Mouse (Mus musculus): ENCODE measurements around the gene Treml1.
"Not testable (repeated sequence)": the region's sequence is repeated elsewhere in the genome, so short reads cannot be mapped to it uniquely, and the experiment has no call there.

Treml1 gene

DNA sequence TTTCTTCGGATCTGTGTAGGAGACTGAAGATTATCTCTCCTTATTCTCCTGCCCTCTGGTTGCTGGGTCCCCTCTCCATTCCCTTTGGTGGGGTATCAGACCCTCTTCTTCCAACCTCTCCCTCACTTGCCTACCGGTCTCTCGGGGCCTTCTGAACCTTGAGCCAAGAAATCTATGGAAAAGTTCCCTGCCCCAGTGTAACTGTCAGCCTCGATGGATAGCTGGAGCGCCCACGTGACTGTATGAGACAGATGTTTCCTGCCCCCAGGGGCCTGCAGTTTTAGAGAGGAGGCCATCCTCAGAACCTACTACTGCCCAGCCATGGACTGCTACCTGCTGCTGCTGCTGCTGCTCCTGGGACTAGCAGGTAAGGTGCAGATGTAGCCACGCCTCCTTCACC, at the start of gene Treml1:
Gene Treml1, plus strand, starts transcription at position 301 of the 400 bp plus-strand sequence.
- DNase-seq (ENCODE audit: low read depth in 1 of 2, low spot score in 2 of 2), result no peak

DNA sequence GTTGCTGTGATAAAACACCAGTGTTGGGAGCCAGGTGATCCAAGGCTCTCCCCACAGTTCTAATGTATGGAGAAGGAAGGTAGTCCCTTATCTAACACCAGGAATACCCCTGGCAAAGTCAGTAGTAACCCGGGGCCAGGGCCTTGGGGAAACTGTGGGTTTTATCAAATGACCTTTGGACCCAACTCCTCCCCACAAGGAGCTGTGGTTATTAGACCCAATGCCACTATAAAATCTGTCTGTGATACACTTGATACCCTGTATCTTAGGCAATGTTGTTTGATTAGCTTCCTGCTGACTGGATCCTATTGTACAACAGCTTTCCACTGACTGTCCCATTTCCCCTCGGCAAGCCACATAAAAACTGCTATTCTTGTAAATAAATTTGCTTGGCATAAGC, 47.6 kb upstream of the Treml1 start:
- DNase-seq (ENCODE audit: low read depth in 1 of 2, low spot score in 2 of 2), result no peak

DNA sequence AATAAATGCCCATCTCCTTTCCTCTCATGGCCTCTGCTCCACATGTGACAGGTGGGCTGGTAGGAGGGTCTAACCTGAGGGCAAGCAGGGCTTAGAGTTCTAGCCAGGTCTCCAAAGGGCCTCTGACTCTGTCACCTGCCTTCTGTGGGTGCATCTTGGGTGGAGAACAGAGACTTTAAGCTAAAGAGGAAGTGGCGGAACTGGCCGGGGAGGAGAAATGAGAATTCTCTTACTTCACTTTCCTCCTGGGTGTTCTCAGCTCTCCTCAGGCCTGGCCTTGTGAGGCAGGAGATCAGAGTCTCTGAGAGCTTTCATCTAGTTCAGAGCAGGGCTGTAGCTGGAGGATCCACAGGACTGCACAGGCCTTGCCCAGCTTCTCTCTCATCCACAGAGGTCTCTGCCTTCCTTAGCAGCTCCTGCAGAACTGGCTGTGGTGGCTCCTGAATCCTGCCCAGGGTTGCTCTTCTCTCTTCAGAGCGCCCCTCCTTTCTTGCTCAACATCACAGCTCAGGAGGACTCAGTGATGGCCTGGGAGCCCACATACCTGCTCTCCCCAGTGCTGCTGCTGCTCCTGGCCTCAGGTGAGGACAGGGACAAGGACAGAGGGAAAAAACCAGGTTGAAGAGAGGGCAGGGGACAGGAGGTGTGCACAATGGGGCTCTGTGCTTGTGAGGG, 43.7 kb upstream of the Treml1 start, which contains the start of gene B430306N03Rik:
Gene B430306N03Rik, plus strand, starts transcription at position 237 of the 675 bp plus-strand sequence.
- peak; percentile 42 to 48 for DNase-seq (ENCODE audit: low read depth in 1 of 2, low spot score in 2 of 2)

DNA sequence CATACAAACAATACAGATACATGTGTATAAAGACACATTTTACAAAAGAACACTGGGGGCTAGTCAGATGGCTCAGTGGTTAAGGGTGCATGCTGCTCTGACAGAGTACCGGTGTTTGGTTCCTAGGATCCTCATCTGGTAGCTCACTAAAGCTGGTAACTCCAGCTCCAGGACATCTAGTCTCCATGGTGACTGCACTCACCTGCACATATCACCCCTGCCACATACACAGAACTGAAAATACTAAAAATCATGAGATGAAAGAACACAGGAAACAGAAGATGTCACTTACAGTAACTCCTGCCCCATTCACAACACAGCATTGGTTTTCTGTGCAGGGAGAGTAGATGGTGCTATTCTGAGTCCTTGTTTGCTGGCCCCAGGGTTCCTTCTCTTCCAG, 41.0 kb upstream of the Treml1 start:
- no peak for DNase-seq (ENCODE audit: low read depth in 1 of 2, low spot score in 2 of 2)

DNA sequence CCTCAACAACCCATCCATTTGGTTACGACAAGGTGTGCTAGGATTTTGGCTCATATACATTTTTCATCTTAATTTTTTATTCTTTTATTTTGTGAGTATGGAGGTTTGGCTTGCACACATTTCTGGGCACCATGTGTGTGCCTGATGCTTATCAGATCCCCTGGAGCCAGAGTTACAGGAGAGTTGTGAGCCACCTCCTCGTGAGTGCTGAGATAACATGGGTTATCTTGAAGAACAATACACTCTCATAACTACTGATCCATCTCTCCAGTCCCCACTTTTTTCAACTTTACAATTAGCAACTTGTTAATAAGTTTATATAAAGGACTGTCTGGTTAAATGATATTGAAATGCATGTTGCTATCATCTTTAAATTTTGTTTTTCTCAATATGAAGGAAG, 38.4 kb upstream of the Treml1 start:
- DNase-seq (ENCODE audit: low read depth in 1 of 2, low spot score in 2 of 2), result no peak

DNA sequence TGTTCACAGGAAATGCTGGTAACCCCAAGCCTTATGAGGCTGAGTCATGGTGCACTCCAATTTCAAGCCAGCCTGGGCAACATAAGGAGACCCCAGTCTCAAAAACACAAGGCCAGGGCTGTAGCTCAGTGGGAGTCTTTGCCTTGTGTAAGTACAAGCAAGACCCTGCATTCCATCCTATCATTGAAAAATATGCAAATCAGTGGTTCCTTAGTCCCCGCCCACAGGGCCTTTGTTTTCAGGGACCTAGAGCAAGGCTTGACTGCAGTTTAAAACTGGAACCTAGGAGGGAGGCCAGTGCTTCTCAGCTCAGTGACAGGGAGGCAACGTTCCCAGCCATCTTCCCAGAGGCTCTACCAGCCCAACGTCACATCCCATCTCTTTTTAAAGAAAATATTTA, 36.5 kb upstream of the Treml1 start:
- no peak for DNase-seq (ENCODE audit: low read depth in 1 of 2, low spot score in 2 of 2)

DNA sequence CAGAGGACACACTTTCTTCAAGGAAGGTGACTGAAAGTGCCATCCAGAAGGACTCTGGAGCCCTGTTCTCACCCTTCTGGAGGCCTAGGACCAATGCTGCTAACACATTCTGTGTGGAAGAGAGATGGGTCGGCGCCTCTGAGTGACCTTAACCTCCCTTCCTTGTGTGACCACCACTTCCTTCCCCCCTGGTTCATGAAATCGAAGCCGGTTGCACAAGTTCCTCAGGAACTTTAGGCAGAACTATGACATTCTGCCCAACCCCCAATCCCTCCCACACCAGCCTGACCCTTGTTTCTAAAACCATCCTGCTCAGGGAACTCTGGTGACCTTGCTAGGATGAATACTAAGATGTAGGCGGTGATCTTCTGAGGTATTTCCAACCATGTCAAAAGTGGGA, 35.5 kb upstream of the Treml1 start:
- peak in 1 of 2 experiments; percentile 58 for DNase-seq (ENCODE audit: low read depth in 1 of 2, low spot score in 2 of 2)

DNA sequence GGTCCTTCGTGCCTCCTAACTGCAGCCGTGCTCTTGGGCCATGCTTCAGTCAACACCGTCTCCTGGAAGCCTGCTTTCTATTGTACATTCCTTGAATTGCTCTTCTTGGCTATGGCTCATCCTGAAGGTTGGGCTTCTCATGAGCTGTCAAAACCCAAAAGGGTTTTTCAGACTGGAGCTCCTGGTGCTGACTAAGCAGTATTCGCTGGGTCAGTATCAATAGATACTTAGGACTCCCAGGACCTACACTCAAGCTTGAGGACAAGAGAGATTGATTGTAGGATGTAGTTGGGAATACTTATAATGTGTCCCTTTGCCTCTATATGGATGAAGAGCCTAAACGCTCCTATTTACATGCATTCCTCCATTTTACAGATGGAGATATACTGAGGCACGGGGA, 34.6 kb upstream of the Treml1 start:
- no peak for DNase-seq (ENCODE audit: low read depth in 1 of 2, low spot score in 2 of 2)

DNA sequence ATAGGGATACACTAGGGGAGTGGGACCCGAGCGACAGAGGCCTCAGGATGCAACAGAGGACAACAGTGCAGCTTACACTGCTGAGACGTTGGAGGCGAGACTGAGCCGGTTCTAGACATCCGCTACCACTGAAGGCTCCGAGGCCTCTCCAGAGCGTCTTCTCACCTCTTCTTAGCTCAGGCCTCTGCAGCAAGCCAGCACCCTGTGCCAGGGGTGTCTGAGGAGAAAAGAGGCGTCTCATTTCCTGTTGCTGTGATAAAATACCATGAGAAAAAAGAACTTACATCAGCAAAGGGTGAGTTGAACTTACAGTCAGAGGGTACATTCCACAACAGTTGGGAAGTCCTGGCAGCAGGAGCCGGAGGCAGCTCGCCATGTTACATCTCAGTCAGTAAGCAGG, 34.1 kb upstream of the Treml1 start:
- no peak for DNase-seq (ENCODE audit: low read depth in 1 of 2, low spot score in 2 of 2)

DNA sequence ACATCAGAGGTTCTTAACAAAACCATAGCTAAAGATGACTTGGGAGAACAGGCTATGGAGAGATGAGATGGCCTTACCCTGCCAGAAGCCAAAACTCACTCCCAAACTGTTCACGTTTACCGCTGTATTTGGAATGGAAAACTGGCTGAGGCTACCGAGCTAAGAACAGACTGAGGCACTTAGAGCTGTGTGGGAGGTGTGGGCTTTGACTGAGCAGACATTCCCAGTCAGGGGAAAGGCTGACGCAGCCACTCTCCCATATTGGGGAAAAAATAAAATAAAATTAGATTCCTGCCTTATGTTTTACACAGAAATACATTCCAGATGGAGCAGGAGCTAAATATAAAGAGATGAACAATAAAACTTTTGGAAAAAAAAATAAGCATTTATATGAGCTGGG, 33.1 kb upstream of the Treml1 start:
- DNase-seq (ENCODE audit: low read depth in 1 of 2, low spot score in 2 of 2), result no peak

DNA sequence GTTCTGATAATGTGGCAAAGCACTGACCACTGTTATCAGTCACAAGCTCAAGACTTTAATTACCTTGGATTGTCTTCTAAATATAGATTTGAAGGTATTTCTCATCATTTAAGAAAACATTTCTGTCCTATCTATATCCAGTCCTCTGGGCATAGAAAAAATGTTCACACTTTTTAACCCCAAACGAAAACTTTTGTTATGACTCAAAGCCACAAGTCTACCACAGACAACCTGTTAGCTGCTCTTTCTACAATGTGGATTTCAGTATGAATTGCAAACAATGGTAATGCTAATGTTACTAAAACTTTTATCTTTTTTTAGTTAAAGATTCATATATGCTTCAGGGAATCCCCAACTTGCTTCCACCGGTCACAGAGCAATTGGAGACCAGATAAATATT, 27.2 kb upstream of the Treml1 start:
- DNase-seq (ENCODE audit: low read depth in 1 of 2, low spot score in 2 of 2), result no peak

DNA sequence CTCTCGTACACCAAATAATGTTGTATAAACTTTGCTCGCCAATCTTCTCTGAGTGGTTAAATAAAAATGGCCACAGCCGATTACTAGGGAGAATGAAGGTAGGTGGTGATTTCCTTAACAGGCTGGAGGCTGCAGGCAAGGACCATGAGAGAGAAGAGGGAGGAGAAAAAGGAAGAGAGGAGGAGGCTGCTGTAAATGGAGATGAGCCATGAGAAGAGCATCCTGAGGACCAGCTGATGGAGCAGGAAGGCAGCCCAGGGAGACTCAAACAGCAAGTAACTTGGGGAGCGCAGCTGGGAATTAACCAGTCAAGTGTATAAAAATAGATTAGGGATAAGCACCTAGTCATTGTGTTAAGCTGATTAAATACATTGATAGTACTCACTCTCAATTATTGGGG, 25.5 kb upstream of the Treml1 start:
- DNase-seq (ENCODE audit: low read depth in 1 of 2, low spot score in 2 of 2), result no peak

DNA sequence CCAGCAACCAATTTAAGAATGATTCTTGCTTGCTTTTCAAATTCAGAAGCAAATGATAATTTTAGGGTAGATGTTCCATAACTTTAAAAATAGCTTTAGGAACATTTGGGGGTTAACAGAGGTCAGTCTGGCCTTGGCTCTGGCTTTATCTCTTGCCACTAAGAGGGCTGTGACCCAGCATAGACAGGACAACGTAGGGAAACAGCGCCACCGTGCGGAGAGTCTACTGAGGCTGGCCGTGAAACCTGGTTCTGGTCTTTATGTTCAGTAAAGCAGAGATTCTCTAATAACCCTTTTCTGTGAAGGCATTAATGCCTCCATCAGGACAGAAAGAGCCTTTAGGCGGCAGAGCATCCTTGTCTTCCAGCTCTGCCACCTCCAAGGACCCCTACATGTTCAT, 22.9 kb upstream of the Treml1 start:
- peak; percentile 48 to 80 for DNase-seq (ENCODE audit: low read depth in 1 of 2, low spot score in 2 of 2)

DNA sequence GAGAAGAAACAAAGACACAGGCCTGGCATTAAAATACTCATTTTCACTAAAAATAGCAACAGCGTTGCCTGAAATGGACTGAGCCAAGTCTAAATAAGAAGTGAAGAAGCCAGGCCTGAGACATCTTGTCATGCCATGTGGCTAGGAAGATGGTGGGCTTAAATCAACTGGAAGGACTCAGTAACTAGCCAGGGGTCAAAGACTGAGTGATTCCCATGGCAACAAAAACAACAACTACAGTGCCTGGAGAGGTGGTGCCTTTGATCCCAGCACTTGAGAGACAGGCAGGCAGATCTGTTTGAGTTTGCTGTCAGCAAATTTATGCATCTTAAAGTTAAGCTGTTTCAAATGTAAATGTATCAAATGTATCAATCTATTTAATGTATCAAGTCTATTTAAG, 19.4 kb upstream of the Treml1 start:
- DNase-seq (ENCODE audit: low read depth in 1 of 2, low spot score in 2 of 2), result no peak

DNA sequence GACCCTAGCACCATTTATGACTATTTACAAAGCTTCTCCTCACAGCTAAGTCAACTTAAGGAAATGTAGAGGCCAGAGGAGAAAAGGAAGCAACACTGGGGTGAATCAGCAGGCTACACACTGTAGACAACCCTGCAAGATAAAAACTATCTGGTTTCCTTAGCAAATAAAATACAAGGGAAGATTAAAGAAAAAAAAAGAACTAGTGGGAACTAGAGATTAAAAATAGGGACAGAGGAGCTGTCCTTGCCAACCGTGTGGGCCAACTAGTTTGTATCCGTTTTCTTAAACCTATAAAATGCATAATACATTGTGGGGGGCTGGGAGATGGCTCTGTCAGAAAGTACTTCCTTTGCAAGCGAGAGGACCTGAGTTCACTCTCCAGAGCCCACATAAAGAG, 17.8 kb upstream of the Treml1 start:
- no peak for DNase-seq (ENCODE audit: low read depth in 1 of 2, low spot score in 2 of 2)

DNA sequence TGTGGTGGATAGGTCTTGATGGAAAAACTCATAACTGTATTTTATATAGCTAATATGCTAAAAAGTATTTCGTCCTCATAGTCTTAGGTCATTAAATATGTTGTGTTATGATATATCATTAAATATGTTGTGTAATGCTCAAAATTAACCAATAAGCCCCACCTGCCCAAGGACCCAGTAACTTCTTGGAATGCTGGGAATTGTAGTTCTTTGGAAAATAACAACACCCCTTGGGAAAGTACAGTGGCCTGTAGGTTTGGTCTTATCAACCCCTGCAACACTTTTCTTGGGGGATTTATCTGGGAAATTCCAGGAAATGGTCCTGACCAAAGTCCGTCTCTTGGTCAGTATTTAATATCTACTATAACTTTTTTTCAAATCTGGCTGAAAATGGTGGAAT, 16.7 kb upstream of the Treml1 start:
- no peak for DNase-seq (ENCODE audit: low read depth in 1 of 2, low spot score in 2 of 2)

DNA sequence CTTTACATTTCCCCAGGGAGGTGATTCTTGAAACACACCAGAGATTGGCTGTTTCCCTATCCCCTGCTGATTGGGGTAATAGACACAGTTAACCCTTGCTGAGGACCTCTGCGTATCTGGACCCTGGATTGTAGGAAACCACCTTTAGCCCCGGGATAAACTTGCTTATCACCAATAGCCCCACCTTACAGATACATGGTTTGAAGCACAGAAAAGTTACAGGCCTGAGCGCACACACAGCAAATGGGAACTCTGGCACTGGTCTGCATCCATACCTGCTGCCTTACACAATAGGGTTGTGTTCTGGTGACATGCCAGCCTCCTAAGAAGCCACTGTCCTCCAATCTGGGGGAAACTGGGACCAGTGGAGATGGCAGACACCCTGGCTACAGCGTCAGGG, 13.9 kb upstream of the Treml1 start:
- DNase-seq (ENCODE audit: low read depth in 1 of 2, low spot score in 2 of 2), result no peak

DNA sequence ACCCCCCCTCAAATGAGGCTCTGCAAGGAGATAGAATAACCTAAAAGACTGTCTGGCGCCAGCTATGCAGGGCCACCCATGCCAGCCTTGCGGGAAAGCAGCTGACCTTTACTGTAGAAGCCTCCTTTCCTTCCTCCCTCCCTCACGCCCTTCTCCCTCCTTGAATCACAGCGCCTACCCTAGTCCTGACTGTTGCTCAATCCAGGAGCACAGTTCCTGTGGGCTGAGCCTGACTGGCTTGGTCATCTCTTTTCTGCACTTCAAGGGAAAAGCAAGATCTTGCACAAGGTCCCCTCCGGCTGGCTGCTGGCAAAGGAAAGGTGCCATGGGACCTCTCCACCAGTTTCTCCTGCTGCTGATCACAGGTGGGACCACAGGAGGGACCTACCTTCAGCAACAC, 13.5 kb upstream of the Treml1 start, which contains the start of gene Trem2:
Gene Trem2, plus strand, starts transcription at position 171 of the 400 bp plus-strand sequence.
- peak in 1 of 2 experiments; percentile 26 for DNase-seq (ENCODE audit: low read depth in 1 of 2, low spot score in 2 of 2)

DNA sequence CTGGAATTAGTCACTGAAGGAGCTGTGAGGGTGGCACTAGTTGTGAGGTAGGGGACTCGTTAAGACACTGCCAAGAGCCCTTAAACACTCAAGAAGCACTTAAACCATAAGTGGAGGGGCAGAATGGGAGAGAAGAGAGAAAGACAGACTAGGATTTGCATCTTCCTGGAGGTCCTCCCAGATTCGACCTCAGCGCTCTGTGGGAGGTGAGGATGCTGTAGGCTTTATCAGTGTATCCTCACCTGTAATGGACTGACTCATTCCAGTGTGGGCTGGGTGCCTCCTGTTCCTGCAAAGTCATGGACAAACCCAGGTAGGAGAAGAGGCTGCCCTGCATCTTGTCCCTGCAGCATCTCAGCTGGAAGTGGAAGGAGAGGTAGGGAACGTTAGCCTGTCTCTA, 12.9 kb upstream of the Treml1 start:
- DNase-seq (ENCODE audit: low read depth in 1 of 2, low spot score in 2 of 2), result no peak

DNA sequence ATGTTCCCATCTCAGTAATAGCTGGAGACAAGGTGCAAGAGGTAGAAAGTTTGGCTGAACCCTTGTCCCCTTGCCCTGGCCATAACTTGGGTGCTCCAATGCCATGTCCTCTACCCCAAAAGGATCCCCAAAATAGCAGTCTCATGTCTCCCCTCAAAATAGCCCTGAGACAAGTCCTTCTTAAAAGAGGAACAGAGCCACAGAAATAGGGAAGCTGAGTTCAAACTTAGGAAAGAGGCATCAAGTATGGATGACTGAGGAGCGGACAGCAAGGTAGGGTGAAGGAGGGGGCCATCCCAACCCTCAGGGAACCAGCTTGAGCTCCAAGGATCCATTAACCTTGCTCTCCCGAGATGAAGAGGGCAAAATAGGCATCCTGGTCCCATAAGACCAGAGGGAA, 12.4 kb upstream of the Treml1 start:
- no peak for DNase-seq (ENCODE audit: low read depth in 1 of 2, low spot score in 2 of 2)

DNA sequence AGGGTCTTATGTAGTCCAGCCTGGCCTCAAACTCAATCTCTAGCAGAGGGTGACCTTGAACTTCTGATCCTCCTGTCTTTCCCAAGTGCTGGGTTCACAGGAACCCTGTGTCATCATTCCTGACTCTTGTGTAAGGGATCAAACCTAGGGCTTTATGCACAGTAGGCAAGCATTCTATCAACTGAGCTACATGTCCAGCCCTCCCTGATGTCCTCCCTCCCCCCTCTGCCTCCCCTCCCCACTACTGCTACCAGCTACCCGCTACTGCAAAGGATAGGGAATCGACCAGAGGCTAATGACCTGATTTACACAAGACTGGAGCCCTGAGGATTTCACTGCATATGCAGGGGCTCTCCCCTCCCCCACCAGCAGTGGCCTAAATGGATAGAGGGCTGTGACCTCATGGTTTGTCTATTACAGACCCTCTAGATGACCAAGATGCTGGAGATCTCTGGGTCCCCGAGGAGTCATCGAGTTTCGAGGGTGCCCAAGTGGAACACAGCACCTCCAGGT, 9.0 kb upstream of the Treml1 start:
- DNase-seq (ENCODE audit: low read depth in 1 of 2, low spot score in 2 of 2), result no peak

DNA sequence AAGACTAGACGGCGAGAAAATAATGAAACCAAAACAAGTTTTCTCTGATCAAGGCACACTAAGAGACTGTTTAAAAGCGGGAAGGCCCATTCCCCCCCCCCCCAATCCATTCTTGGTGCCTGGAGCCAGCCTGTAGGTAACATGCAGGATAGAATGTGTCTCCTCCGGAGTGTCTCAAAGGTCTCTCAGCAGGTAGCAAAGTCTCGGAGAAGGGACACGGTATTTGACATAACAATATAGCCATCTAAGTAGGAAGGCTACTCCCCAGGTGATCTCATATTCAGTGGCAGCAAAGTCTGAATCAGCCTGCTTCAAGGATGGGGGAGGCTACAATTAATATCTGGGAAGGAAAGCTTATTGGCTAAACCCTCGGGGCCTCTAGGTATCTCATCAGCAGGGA, 6.7 kb upstream of the Treml1 start:
- not testable (repeated sequence) for DNase-seq (ENCODE audit: low read depth in 1 of 2, low spot score in 2 of 2)

DNA sequence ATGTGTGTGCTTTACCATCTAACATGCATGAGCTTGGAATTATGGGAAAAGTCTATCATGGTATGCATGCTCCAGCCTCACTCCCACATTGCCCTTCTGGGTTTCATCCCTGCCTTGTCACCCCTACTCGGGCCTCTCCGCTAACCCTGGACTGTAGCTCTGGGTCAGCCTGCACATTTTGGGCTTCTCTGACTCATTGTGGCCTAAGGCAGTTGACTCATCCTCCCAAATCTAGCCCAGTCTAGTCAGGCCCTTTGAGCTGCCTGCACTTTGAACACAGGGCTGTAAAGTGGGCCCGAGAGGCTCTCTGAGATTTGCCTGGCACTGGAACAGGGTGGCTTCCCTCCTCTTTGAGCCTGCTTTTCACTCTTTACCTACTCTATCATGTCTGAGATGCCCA, 3.9 kb upstream of the Treml1 start:
- DNase-seq (ENCODE audit: low read depth in 1 of 2, low spot score in 2 of 2), result no peak

All from monocyte, adult 2 months (primary cell).